Mouse (Mus musculus): Measurements from ENCODE around the gene Grik5. TPM values are rescaled to one million over a fixed set of nuclear protein-coding genes. Genes with fewer than 3 reads are reported as not detected.

Grik5 gene
- total and polyA plus RNA-seq, 2 experiments from 2014 or later = 15.8 to 106 TPM

GRCm38 (mm10) chr7:25088531-25088930 lies 16.4 kb upstream of the Grik5 start:
- Histone ChIP-seq H3K4me1 (ENCODE audit: insufficient read depth) (no peaks in the 10 kb centered on the region), H3K36me3 (ENCODE audit: insufficient read depth) (peaks cover 16% of the 10 kb centered on the region), H3K27ac (ENCODE audit: low read depth, low read length) (no peak overlapping the region), H3K4me2 (ENCODE audit: low read depth) (no peak overlapping the region), H3K9me3 (ENCODE audit: low read length) (no peaks in the 10 kb centered on the region), H3K4me3 (ENCODE audit: low read depth, low read length) (no peak overlapping the region), H3K27me3 (ENCODE audit: insufficient read depth, low read length) (no peaks in the 10 kb centered on the region), H3K9ac (no peak overlapping the region)
- 17% methylated on average over 10 of the region's 10 CpGs for WGBS
- ATAC-seq = no peak
- TF ChIP-seq CTCF (IDR thresholded peaks at IDR 0.05; ENCODE audit: low read depth) = no peak
- DNase-seq = no peak

GRCm38 (mm10) chr7:25087972-25088371 lies 15.8 kb upstream of the Grik5 start:
- H3K27ac ChIP-seq (ENCODE audit: low read depth, low read length) = no peak overlapping the region
- H3K36me3 ChIP-seq (ENCODE audit: insufficient read depth) = peaks cover 21% of the 10 kb centered on the region
- no peaks in the 10 kb centered on the region for H3K9me3 ChIP-seq (ENCODE audit: low read length)
- H3K4me1 ChIP-seq (ENCODE audit: insufficient read depth) = no peaks in the 10 kb centered on the region
- 60% methylated on average over 5 of the region's 5 CpGs for WGBS
- no peak for TF ChIP-seq CTCF (IDR thresholded peaks at IDR 0.05; ENCODE audit: low read depth)
- ATAC-seq (no peak), DNase-seq (no peak)
- no peak overlapping the region for H3K9ac ChIP-seq
- H3K27me3 ChIP-seq (ENCODE audit: insufficient read depth, low read length) = no peaks in the 10 kb centered on the region
- no peak overlapping the region for H3K4me2 ChIP-seq (ENCODE audit: low read depth)
- no peak overlapping the region for H3K4me3 ChIP-seq (ENCODE audit: low read depth, low read length)

- H3K4me3 ChIP-seq (ENCODE audit: low read depth, low read length) = no peak overlapping the region
- no peak overlapping the region for H3K4me2 ChIP-seq (ENCODE audit: low read depth)
- ATAC-seq = 0 out of 2 replicates have a peak, but pooled peaks have one; percentile 7
- no peaks in the 10 kb centered on the region for H3K9me3 ChIP-seq (ENCODE audit: low read length)
- H3K36me3 ChIP-seq (ENCODE audit: insufficient read depth) = peaks cover 27% of the 10 kb centered on the region
- DNase-seq = no peak
- TF ChIP-seq CTCF (IDR thresholded peaks at IDR 0.05; ENCODE audit: low read depth) = no peak
- no peaks in the 10 kb centered on the region for H3K4me1 ChIP-seq (ENCODE audit: insufficient read depth)
- no peak overlapping the region for H3K9ac ChIP-seq
- 53% methylated on average over 10 of the region's 10 CpGs for WGBS
- no peak overlapping the region; the same call in 1 of the 2 replicates for H3K27ac ChIP-seq (ENCODE audit: low read depth, low read length)
- H3K27me3 ChIP-seq (ENCODE audit: insufficient read depth, low read length) = no peaks in the 10 kb centered on the region
These were observed 15.2 kb upstream of the Grik5 start for GRCm38 (mm10) chr7:25087256-25087912.

GRCm38 (mm10) chr7:25086656-25087055 lies 14.5 kb upstream of the Grik5 start:
- no peaks in the 10 kb centered on the region for H3K4me1 ChIP-seq (ENCODE audit: insufficient read depth)
- H3K9ac ChIP-seq = no peak overlapping the region
- H3K36me3 ChIP-seq (ENCODE audit: insufficient read depth) = peaks cover 30% of the 10 kb centered on the region
- no peaks in the 10 kb centered on the region for H3K27me3 ChIP-seq (ENCODE audit: insufficient read depth, low read length)
- H3K27ac ChIP-seq (ENCODE audit: low read depth, low read length) = no peak overlapping the region
- H3K4me2 ChIP-seq (ENCODE audit: low read depth) = no peak overlapping the region
- no peak overlapping the region for H3K4me3 ChIP-seq (ENCODE audit: low read depth, low read length)
- TF ChIP-seq CTCF (IDR thresholded peaks at IDR 0.05; ENCODE audit: low read depth) = peak; percentile 62
- no peaks in the 10 kb centered on the region for H3K9me3 ChIP-seq (ENCODE audit: low read length)
- ATAC-seq = no peak
- DNase-seq = no peak
- 47% methylated on average over 3 of the region's 3 CpGs for WGBS

DNA sequence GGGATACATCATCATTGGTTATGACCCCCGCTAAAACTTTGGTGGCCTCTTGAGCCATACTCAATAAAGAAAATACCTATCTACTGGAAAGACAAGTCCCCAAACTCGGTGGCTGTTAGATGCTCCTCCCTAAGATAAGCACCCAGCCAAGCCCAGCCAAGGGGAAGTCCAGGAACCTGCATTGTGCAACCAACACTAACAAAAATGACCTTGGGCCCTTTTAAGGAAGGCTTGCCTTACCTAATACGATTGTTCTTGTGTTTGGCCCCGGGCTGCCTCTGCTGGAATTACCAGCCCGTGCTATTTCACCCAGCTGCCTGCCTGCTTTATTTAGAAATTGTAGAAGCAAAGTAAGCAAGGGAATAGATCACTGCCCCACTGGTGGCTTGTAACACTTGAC lies 12.5 kb upstream of the Grik5 start:
- no peak for DNase-seq
- ATAC-seq = no peak
- Histone ChIP-seq H3K27ac (ENCODE audit: low read depth, low read length) (no peak overlapping the region), H3K36me3 (ENCODE audit: insufficient read depth) (peaks cover 48% of the 10 kb centered on the region), H3K4me1 (ENCODE audit: insufficient read depth) (no peaks in the 10 kb centered on the region), H3K9ac (no peak overlapping the region), H3K4me2 (ENCODE audit: low read depth) (no peak overlapping the region), H3K27me3 (ENCODE audit: insufficient read depth, low read length) (no peaks in the 10 kb centered on the region), H3K9me3 (ENCODE audit: low read length) (no peaks in the 10 kb centered on the region), H3K4me3 (ENCODE audit: low read depth, low read length) (no peak overlapping the region)
- 84% methylated on average over 5 of the region's 5 CpGs for WGBS
- TF ChIP-seq CTCF (IDR thresholded peaks at IDR 0.05; ENCODE audit: low read depth) = no peak

GRCm38 (mm10) chr7:25082510-25082909 lies 10.4 kb upstream of the Grik5 start:
- peak; percentile 64 for DNase-seq
- H3K27ac ChIP-seq (ENCODE audit: low read depth, low read length) = no peak overlapping the region

GRCm38 (mm10) chr7:25080431-25080830 lies 8.3 kb upstream of the Grik5 start:
- Histone ChIP-seq H3K4me3 (ENCODE audit: low read depth, low read length) (no peak overlapping the region), H3K36me3 (ENCODE audit: insufficient read depth) (peaks cover 51% of the 10 kb centered on the region)

More at GRCm38 (mm10) chr7:25082510-25082909, 10.4 kb upstream of the Grik5 start:
- Histone ChIP-seq H3K27me3 (ENCODE audit: insufficient read depth, low read length) (no peaks in the 10 kb centered on the region), H3K4me1 (ENCODE audit: insufficient read depth) (peaks cover 7% of the 10 kb centered on the region; the same call in 1 of the 2 replicates), H3K4me3 (ENCODE audit: low read depth, low read length) (no peak overlapping the region), H3K36me3 (ENCODE audit: insufficient read depth) (peaks cover 51% of the 10 kb centered on the region), H3K4me2 (ENCODE audit: low read depth) (no peak overlapping the region), H3K9me3 (ENCODE audit: low read length) (no peaks in the 10 kb centered on the region), H3K9ac (no peak overlapping the region)
- TF ChIP-seq CTCF (IDR thresholded peaks at IDR 0.05; ENCODE audit: low read depth) = peak; percentile 82
- 76% methylated on average over 4 of the region's 4 CpGs for WGBS
- peak; percentile 71 for ATAC-seq

More at GRCm38 (mm10) chr7:25080431-25080830, 8.3 kb upstream of the Grik5 start:
- ATAC-seq (no peak), DNase-seq (no peak)
- Histone ChIP-seq H3K4me2 (ENCODE audit: low read depth) (no peak overlapping the region), H3K9me3 (ENCODE audit: low read length) (no peaks in the 10 kb centered on the region), H3K27ac (ENCODE audit: low read depth, low read length) (no peak overlapping the region), H3K9ac (no peak overlapping the region), H3K4me1 (ENCODE audit: insufficient read depth) (peaks cover 11% of the 10 kb centered on the region; the same call in 1 of the 2 replicates), H3K27me3 (ENCODE audit: insufficient read depth, low read length) (no peaks in the 10 kb centered on the region)
- TF ChIP-seq CTCF (IDR thresholded peaks at IDR 0.05; ENCODE audit: low read depth) = no peak
- 97% methylated on average over 13 of the region's 13 CpGs for WGBS

Measured in forebrain, postnatal 0 days (tissue).